ENCODE assay signal across 12 mouse cellular contexts in the genomic region with DNA sequence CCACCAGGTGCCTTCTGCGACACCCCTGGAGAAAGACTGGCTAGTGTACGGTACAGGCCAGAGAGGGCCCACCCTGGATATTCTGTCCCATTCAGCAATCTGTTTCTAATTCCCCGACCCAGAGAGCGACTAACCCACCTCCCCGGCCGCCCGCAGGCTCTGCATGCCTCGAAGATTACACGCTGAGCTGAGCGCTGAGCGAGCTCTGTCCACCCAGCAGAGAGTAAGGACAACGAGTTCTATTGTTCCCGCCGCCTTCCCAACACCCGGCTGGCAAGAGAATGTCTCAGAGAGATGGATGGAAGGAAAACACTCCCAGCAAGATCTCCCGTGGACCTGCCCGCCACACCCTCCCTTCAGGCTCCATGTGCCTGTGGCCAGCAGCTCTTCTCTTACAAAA.
DNase-seq lines count a peak whose midpoint lies in the region; ATAC-seq and TF ChIP-seq lines count a peak whose summit lies in the region.
"Had no signal": no experiment of that assay in that cellular context is flagged by ENCODE, and none has a peak within 500 bp of the region (broad histone marks: within the 10 kb centered on the region; RNA-seq: fewer than 3 reads in every experiment).

No protein-coding gene starts in this region.

- DNase-seq in forebrain, embryonic 11.5 days (ENCODE audit: low spot score): peak; percentile 70
- DNase-seq in lung, embryonic 14.5 days: peak; percentile 43
- DNase-seq in lung, postnatal 14 days: no peak
- DNase-seq in embryonic facial prominence, embryonic 14.5 days (ENCODE audit: low spot score): peak; percentile 79
- no peak for DNase-seq in frontal cortex, postnatal 10 days (ENCODE audit: low spot score in 2 of 2)
- DNase-seq in kidney, postnatal 10 days: no peak
- DNase-seq: adrenal gland, postnatal 36 days; cerebellum, postnatal 36 days; kidney, adult 8-10 months; lung, postnatal 10 days had no signal

- 12% methylated on average over 17 of the region's 17 CpGs for whole genome bisulfite sequencing in forebrain, embryonic 11.5 days
- 8% methylated on average over 17 of the region's 17 CpGs for WGBS in forebrain, embryonic 15.5 days
- WGBS in lung, embryonic 14.5 days: 27% methylated on average over 17 of the region's 17 CpGs
- WGBS in embryonic facial prominence, embryonic 14.5 days: 5% methylated on average over 16 of the region's 17 CpGs
- 10% methylated on average over 17 of the region's 17 CpGs for WGBS in midbrain, embryonic 16.5 days

- 0 out of 2 replicates have a peak, but pooled peaks cover 5% of the 10 kb centered on the region for H3K4me1 ChIP-seq in forebrain, embryonic 11.5 days (replicated peaks; ENCODE audit: control insufficient read depth, insufficient read depth, low read length)
- H3K4me1 ChIP-seq in forebrain, embryonic 15.5 days: no peaks in the 10 kb centered on the region
- peaks cover 5% of the 10 kb centered on the region; the same call in 1 of the 2 replicates for H3K4me1 ChIP-seq in lung, embryonic 14.5 days (ENCODE audit: insufficient read depth)
- peaks cover 23% of the 10 kb centered on the region for H3K4me1 ChIP-seq in embryonic facial prominence, embryonic 14.5 days (ENCODE audit: control insufficient read depth, insufficient read depth, low read length)
- peaks cover 4% of the 10 kb centered on the region; the same call in 1 of the 2 replicates for H3K4me1 ChIP-seq in midbrain, embryonic 16.5 days (ENCODE audit: control insufficient read depth, insufficient read depth, low read length)

- H3K9ac ChIP-seq in forebrain, embryonic 11.5 days (ENCODE audit: low read length): no peak overlapping the region
- H3K9ac ChIP-seq in forebrain, embryonic 15.5 days (replicated peaks): no peak overlapping the region
- H3K9ac ChIP-seq in lung, embryonic 14.5 days: no peak overlapping the region
- no peak overlapping the region for H3K9ac ChIP-seq in embryonic facial prominence, embryonic 14.5 days (ENCODE audit: low read depth, low read length)
- 0 out of 2 replicates have a peak overlapping the region, but pooled peaks have one; percentile 34 for H3K9ac ChIP-seq in midbrain, embryonic 16.5 days (ENCODE audit: low read depth, low read length)

- H3K36me3 ChIP-seq in forebrain, embryonic 11.5 days (ENCODE audit: control insufficient read depth, insufficient read depth, low read length): no peaks in the 10 kb centered on the region
- H3K36me3 ChIP-seq in forebrain, embryonic 15.5 days: no peaks in the 10 kb centered on the region
- no peaks in the 10 kb centered on the region for H3K36me3 ChIP-seq in lung, embryonic 14.5 days (ENCODE audit: insufficient read depth)
- H3K36me3 ChIP-seq in embryonic facial prominence, embryonic 14.5 days (ENCODE audit: control insufficient read depth, insufficient read depth, low read length): no peaks in the 10 kb centered on the region
- H3K36me3 ChIP-seq in midbrain, embryonic 16.5 days (ENCODE audit: control insufficient read depth, insufficient read depth, low read length): no peaks in the 10 kb centered on the region

- H3K9me3 ChIP-seq in forebrain, embryonic 11.5 days (ENCODE audit: control insufficient read depth, low read length): no peaks in the 10 kb centered on the region
- H3K9me3 ChIP-seq in forebrain, embryonic 15.5 days: no peaks in the 10 kb centered on the region
- H3K9me3 ChIP-seq in lung, embryonic 14.5 days (ENCODE audit: low read depth, low read length): no peaks in the 10 kb centered on the region
- H3K9me3 ChIP-seq in embryonic facial prominence, embryonic 14.5 days (ENCODE audit: control insufficient read depth, low read length): no peaks in the 10 kb centered on the region
- H3K9me3 ChIP-seq in midbrain, embryonic 16.5 days (replicated peaks; ENCODE audit: control insufficient read depth, low read length, poor library complexity, severe bottlenecking): no peaks in the 10 kb centered on the region

- no peak for ATAC-seq in forebrain, embryonic 11.5 days (replicated peaks; ENCODE audit: low FRiP score)
- ATAC-seq in forebrain, embryonic 15.5 days (replicated peaks): no peak
- ATAC-seq in lung, embryonic 14.5 days (ENCODE audit: insufficient read depth): no peak
- ATAC-seq in embryonic facial prominence, embryonic 14.5 days (ENCODE audit: low read depth): peak; percentile 51; the same call in 1 of the 2 replicates
- no peak for ATAC-seq in midbrain, embryonic 16.5 days

- no peak overlapping the region for H3K27ac ChIP-seq in forebrain, embryonic 11.5 days (ENCODE audit: low read depth, low read length)
- H3K27ac ChIP-seq in forebrain, embryonic 15.5 days (replicated peaks): no peak overlapping the region
- H3K27ac ChIP-seq in lung, embryonic 14.5 days (ENCODE audit: low read depth): no peak overlapping the region
- peak overlapping the region; percentile 48; the same call in 1 of the 2 replicates for H3K27ac ChIP-seq in embryonic facial prominence, embryonic 14.5 days (replicated peaks; ENCODE audit: low read depth, low read length)
- H3K27ac ChIP-seq in midbrain, embryonic 16.5 days (ENCODE audit: low read length): no peak overlapping the region

- no peak overlapping the region for H3K4me3 ChIP-seq in forebrain, embryonic 11.5 days (ENCODE audit: low read depth, low read length)
- H3K4me3 ChIP-seq in forebrain, embryonic 15.5 days: no peak overlapping the region
- no peak overlapping the region for H3K4me3 ChIP-seq in lung, embryonic 14.5 days (ENCODE audit: low read depth, low read length)
- H3K4me3 ChIP-seq in embryonic facial prominence, embryonic 14.5 days (ENCODE audit: low read depth, low read length): no peak overlapping the region
- H3K4me3 ChIP-seq in midbrain, embryonic 16.5 days (ENCODE audit: low read depth, low read length): no peak overlapping the region

- H3K27me3 ChIP-seq in forebrain, embryonic 11.5 days (ENCODE audit: control insufficient read depth, insufficient read depth, low read length): no peaks in the 10 kb centered on the region
- H3K27me3 ChIP-seq in forebrain, embryonic 15.5 days: no peaks in the 10 kb centered on the region
- H3K27me3 ChIP-seq in lung, embryonic 14.5 days (ENCODE audit: insufficient read depth, low read length): 0 out of 2 replicates have a peak, but pooled peaks cover 5% of the 10 kb centered on the region
- H3K27me3 ChIP-seq in embryonic facial prominence, embryonic 14.5 days (replicated peaks; ENCODE audit: control insufficient read depth, insufficient read depth, low read length): peaks cover 6% of the 10 kb centered on the region; the same call in 1 of the 2 replicates
- H3K27me3 ChIP-seq in midbrain, embryonic 16.5 days (ENCODE audit: control insufficient read depth, insufficient read depth, low read depth, low read length): peaks cover 10% of the 10 kb centered on the region

- H3K4me2 ChIP-seq in forebrain, embryonic 11.5 days (ENCODE audit: low read depth, low read length, severe bottlenecking): no peak overlapping the region
- no peak overlapping the region for H3K4me2 ChIP-seq in forebrain, embryonic 15.5 days (replicated peaks)
- H3K4me2 ChIP-seq in lung, embryonic 14.5 days: peak overlapping the region; percentile 10; the same call in 1 of the 2 replicates
- peak overlapping the region; percentile 10; the same call in 1 of the 2 replicates for H3K4me2 ChIP-seq in embryonic facial prominence, embryonic 14.5 days (ENCODE audit: low read depth, low read length)
- H3K4me2 ChIP-seq in midbrain, embryonic 16.5 days (ENCODE audit: low read length): peak overlapping the region; percentile 6; the same call in 1 of the 2 replicates

- no peak for TF ChIP-seq CTCF in lung, embryonic 14.5 days (IDR thresholded peaks at IDR 0.05; ENCODE audit: low read depth)

Comparison
In these comparisons a context has a peak if more than half of its experiments do, and no peak if none do; other contexts are left out.
1. DNase-seq: peak in forebrain, embryonic 11.5 days (single experiment), lung, embryonic 14.5 days (single experiment) and embryonic facial prominence, embryonic 14.5 days (single experiment); none in lung, postnatal 14 days (single experiment), frontal cortex, postnatal 10 days (0 of 2) and kidney, postnatal 10 days (single experiment).
2. H3K4me2 ChIP-seq: peak in lung, embryonic 14.5 days (single experiment), embryonic facial prominence, embryonic 14.5 days (single experiment) and midbrain, embryonic 16.5 days (single experiment); none in forebrain, embryonic 11.5 days (single experiment) and forebrain, embryonic 15.5 days (single experiment).